Mouse (Mus musculus): Measurements from ENCODE around the gene Ift81. TPM values are rescaled to one million over a fixed set of nuclear protein-coding genes. Genes with fewer than 3 reads are reported as not detected.

Gene Ift81
- polyA plus RNA-seq, 1 experiment from 2014 or later: 48.3 TPM

- ChIA-PET POLR2A (no interaction called here), CTCF (no interaction called here)
- H3K27me3 ChIP-seq: no peaks in the 10 kb centered on the region
- DNase-seq (ENCODE audit: low read depth, low spot score) (no peak), ATAC-seq (no peak)
- no peak for TF ChIP-seq CTCF (IDR thresholded peaks at IDR 0.05)
- in situ Hi-C loops (cut with MboI; ENCODE audit: low pct_unique_long_range_greater_than_20kb): no loop called here
These were observed 93.8 kb downstream of the Ift81 start for GRCm38 (mm10) chr5:122520254-122521129.

GRCm38 (mm10) chr5:122519043-122519660 is 95.2 kb downstream of the Ift81 start:
- DNase-seq (ENCODE audit: low read depth, low spot score) (no peak), ATAC-seq (no peak)
- no peak for TF ChIP-seq CTCF (IDR thresholded peaks at IDR 0.05)
- POLR2A ChIA-PET: interaction anchor here (0.7 to 1.1 kb wide), 3 partner anchors 10 to 92 kb away, joined by 3 read pairs; no protein-coding TSS in a partner anchor
- CTCF ChIA-PET: interaction anchor here (1.1 to 1.4 kb wide), 2 partner anchors 9 to 32 kb away, joined by 3 to 5 read pairs; no protein-coding TSS in a partner anchor
- in situ Hi-C loops (cut with MboI; ENCODE audit: low pct_unique_long_range_greater_than_20kb): no loop called here
- H3K27me3 ChIP-seq: no peaks in the 10 kb centered on the region

- in situ Hi-C loops (cut with MboI; ENCODE audit: low pct_unique_long_range_greater_than_20kb): no loop called here
- ChIA-PET POLR2A (interaction anchor here (0.7 to 1.5 kb wide), 3 partner anchors 15 to 93 kb away, joined by 3 to 4 read pairs (median 3); partner anchors contain the start of gene Atp2a2), CTCF (interaction anchor here (1.1 to 1.4 kb wide), 2 partner anchors 8 to 31 kb away, joined by 3 to 5 read pairs; no protein-coding TSS in a partner anchor)
These were observed 96.1 kb downstream of the Ift81 start for GRCm38 (mm10) chr5:122518247-122518646.

GRCm38 (mm10) chr5:122516901-122517300 is 97.4 kb downstream of the Ift81 start:
- ChIA-PET CTCF (no interaction called here), POLR2A (interaction anchor here (0.6 to 1.5 kb wide), 2 partner anchors 12 to 15 kb away, joined by 3 to 4 read pairs; partner anchors contain the start of gene Atp2a2)
- no peak for DNase-seq (ENCODE audit: low read depth, low spot score)
- in situ Hi-C loops (cut with MboI; ENCODE audit: low pct_unique_long_range_greater_than_20kb): no loop called here
- TF ChIP-seq CTCF (IDR thresholded peaks at IDR 0.05): no peak
- no peaks in the 10 kb centered on the region for H3K27me3 ChIP-seq
- no peak for ATAC-seq

More at GRCm38 (mm10) chr5:122518247-122518646, 96.1 kb downstream of the Ift81 start:
- no peak for DNase-seq (ENCODE audit: low read depth, low spot score)
- H3K27me3 ChIP-seq: no peaks in the 10 kb centered on the region
- no peak for TF ChIP-seq CTCF (IDR thresholded peaks at IDR 0.05)
- ATAC-seq: no peak

GRCm38 (mm10) chr5:122516029-122516730 is 98.1 kb downstream of the Ift81 start:
- DNase-seq (ENCODE audit: low read depth, low spot score) (no peak), ATAC-seq (no peak)
- CTCF ChIA-PET: no interaction called here
- in situ Hi-C loops (cut with MboI; ENCODE audit: low pct_unique_long_range_greater_than_20kb): no loop called here
- POLR2A ChIA-PET: no interaction called here
- no peak for TF ChIP-seq CTCF (IDR thresholded peaks at IDR 0.05)
- H3K27me3 ChIP-seq: no peaks in the 10 kb centered on the region

GRCm38 (mm10) chr5:122514127-122514521 is 100.2 kb downstream of the Ift81 start:
- no peak for DNase-seq (ENCODE audit: low read depth, low spot score)
- TF ChIP-seq CTCF (IDR thresholded peaks at IDR 0.05): no peak
- ChIA-PET CTCF (interaction anchor here (0.9 to 1.3 kb wide), 2 partner anchors 12 to 96 kb away, joined by 3 read pairs; no protein-coding TSS in a partner anchor), POLR2A (interaction anchor here (0.6 kb wide), 1 partner anchor 103 kb away, joined by 5 read pairs; no protein-coding TSS in a partner anchor)
- ATAC-seq: no peak
- no peaks in the 10 kb centered on the region for H3K27me3 ChIP-seq
- in situ Hi-C loops (cut with MboI; ENCODE audit: low pct_unique_long_range_greater_than_20kb): no loop called here

- CTCF ChIA-PET: interaction anchor here (1.3 kb wide), 1 partner anchor 12 kb away, joined by 3 read pairs; no protein-coding TSS in a partner anchor
- in situ Hi-C loops (cut with MboI; ENCODE audit: low pct_unique_long_range_greater_than_20kb): no loop called here
- H3K27me3 ChIP-seq: no peaks in the 10 kb centered on the region
- DNase-seq (ENCODE audit: low read depth, low spot score): no peak
- TF ChIP-seq CTCF (IDR thresholded peaks at IDR 0.05): no peak
- POLR2A ChIA-PET: no interaction called here
- no peak for ATAC-seq
These were observed 100.7 kb downstream of the Ift81 start for GRCm38 (mm10) chr5:122513421-122514126.

GRCm38 (mm10) chr5:122512011-122512410 is 102.3 kb downstream of the Ift81 start:
- H3K27me3 ChIP-seq: no peaks in the 10 kb centered on the region
- TF ChIP-seq CTCF (IDR thresholded peaks at IDR 0.05): no peak
- ATAC-seq (no peak), DNase-seq (ENCODE audit: low read depth, low spot score) (no peak)
- CTCF ChIA-PET: no interaction called here
- POLR2A ChIA-PET: interaction anchor here (1.8 kb wide), 1 partner anchor 10 kb away, joined by 9 read pairs; the partner anchor contains the start of gene Atp2a2
- in situ Hi-C loops (cut with MboI; ENCODE audit: low pct_unique_long_range_greater_than_20kb): no loop called here

- no peak for DNase-seq (ENCODE audit: low read depth, low spot score)
- in situ Hi-C loops (cut with MboI; ENCODE audit: low pct_unique_long_range_greater_than_20kb): no loop called here
- CTCF ChIA-PET: no interaction called here
- TF ChIP-seq CTCF (IDR thresholded peaks at IDR 0.05): no peak
- POLR2A ChIA-PET: interaction anchor here (1.8 kb wide), 1 partner anchor 10 kb away, joined by 9 read pairs; the partner anchor contains the start of gene Atp2a2
- H3K27me3 ChIP-seq: no peaks in the 10 kb centered on the region
- ATAC-seq: no peak
These were observed 102.9 kb downstream of the Ift81 start for GRCm38 (mm10) chr5:122511405-122511804.

All from Patski (cell line).